Mouse (Mus musculus): ENCODE measurements around the gene Hlcs. TPM values are rescaled to one million over a fixed set of nuclear protein-coding genes. Genes with fewer than 3 reads are reported as not detected.

The Hlcs gene
- polyA plus RNA-seq, 1 experiment from 2014 or later = 12.5 TPM

GRCm38 (mm10) chr16:94287826-94288225, 25.5 kb downstream of the Hlcs start:
- Histone ChIP-seq H3K9me3 (ENCODE audit: control insufficient read depth, low read length) (no peaks in the 10 kb centered on the region), H3K27me3 (ENCODE audit: control insufficient read depth, insufficient read depth, low read length) (no peaks in the 10 kb centered on the region), H3K9ac (ENCODE audit: low read depth, low read length) (no peak overlapping the region), H3K36me3 (ENCODE audit: control insufficient read depth, insufficient read depth, low read length) (no peaks in the 10 kb centered on the region), H3K4me3 (ENCODE audit: low read length) (no peak overlapping the region), H3K27ac (ENCODE audit: low read depth, low read length) (no peak overlapping the region), H3K4me2 (replicated peaks; ENCODE audit: low read depth, low read length) (no peak overlapping the region), H3K4me1 (ENCODE audit: control insufficient read depth, insufficient read depth, low read length) (no peaks in the 10 kb centered on the region)
- ATAC-seq (ENCODE audit: low FRiP score, low TSS enrichment) = no peak
- WGBS = 73% methylated on average over 9 of the region's 9 CpGs

GRCm38 (mm10) chr16:94283972-94284371, 29.4 kb downstream of the Hlcs start:
- no peaks in the 10 kb centered on the region for H3K27me3 ChIP-seq (ENCODE audit: control insufficient read depth, insufficient read depth, low read length)
- no peaks in the 10 kb centered on the region for H3K36me3 ChIP-seq (ENCODE audit: control insufficient read depth, insufficient read depth, low read length)
- no peak overlapping the region for H3K9ac ChIP-seq (ENCODE audit: low read depth, low read length)
- no peak overlapping the region for H3K4me3 ChIP-seq (ENCODE audit: low read length)
- no peak overlapping the region for H3K4me2 ChIP-seq (replicated peaks; ENCODE audit: low read depth, low read length)
- no peaks in the 10 kb centered on the region for H3K4me1 ChIP-seq (ENCODE audit: control insufficient read depth, insufficient read depth, low read length)
- no peak overlapping the region for H3K27ac ChIP-seq (ENCODE audit: low read depth, low read length)
- WGBS = 80% methylated on average over 3 of the region's 3 CpGs
- ATAC-seq (ENCODE audit: low FRiP score, low TSS enrichment) = no peak
- H3K9me3 ChIP-seq (ENCODE audit: control insufficient read depth, low read length) = peaks cover 4% of the 10 kb centered on the region

GRCm38 (mm10) chr16:94270826-94271225, 42.5 kb downstream of the Hlcs start:
- H3K27me3 ChIP-seq (ENCODE audit: control insufficient read depth, insufficient read depth, low read length) = no peaks in the 10 kb centered on the region
- no peak overlapping the region for H3K4me3 ChIP-seq (ENCODE audit: low read length)
- no peak overlapping the region for H3K4me2 ChIP-seq (replicated peaks; ENCODE audit: low read depth, low read length)
- ATAC-seq (ENCODE audit: low FRiP score, low TSS enrichment) = no peak
- WGBS = 82% methylated on average over 6 of the region's 6 CpGs
- H3K4me1 ChIP-seq (ENCODE audit: control insufficient read depth, insufficient read depth, low read length) = no peaks in the 10 kb centered on the region
- H3K36me3 ChIP-seq (ENCODE audit: control insufficient read depth, insufficient read depth, low read length) = peaks cover 6% of the 10 kb centered on the region; the same call in 1 of the 2 replicates
- no peak overlapping the region for H3K9ac ChIP-seq (ENCODE audit: low read depth, low read length)
- no peak overlapping the region for H3K27ac ChIP-seq (ENCODE audit: low read depth, low read length)
- no peaks in the 10 kb centered on the region for H3K9me3 ChIP-seq (ENCODE audit: control insufficient read depth, low read length)

DNA sequence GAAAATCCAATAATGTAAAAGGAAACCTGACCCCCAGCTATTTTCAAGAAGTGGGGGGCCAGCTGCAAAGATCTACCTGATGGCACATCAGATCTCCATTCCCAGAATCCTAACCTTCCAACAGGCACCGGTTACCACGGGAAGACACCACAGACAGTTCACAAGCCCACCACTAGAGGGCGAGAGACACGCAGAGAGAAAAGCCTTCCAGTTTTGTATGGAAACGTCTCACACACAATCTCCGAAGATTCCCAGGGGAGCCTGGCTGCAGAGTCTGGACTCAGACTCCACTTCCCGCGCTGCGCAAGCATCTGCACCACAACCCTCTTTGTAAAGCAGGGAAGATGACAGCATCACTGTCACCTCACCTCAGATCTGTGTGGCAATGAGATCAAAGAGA, 43.7 kb downstream of the Hlcs start:
- Histone ChIP-seq H3K4me1 (ENCODE audit: control insufficient read depth, insufficient read depth, low read length) (no peaks in the 10 kb centered on the region), H3K36me3 (ENCODE audit: control insufficient read depth, insufficient read depth, low read length) (peaks cover 6% of the 10 kb centered on the region; the same call in 1 of the 2 replicates), H3K9me3 (ENCODE audit: control insufficient read depth, low read length) (no peaks in the 10 kb centered on the region), H3K27ac (ENCODE audit: low read depth, low read length) (no peak overlapping the region), H3K4me3 (ENCODE audit: low read length) (no peak overlapping the region), H3K27me3 (ENCODE audit: control insufficient read depth, insufficient read depth, low read length) (no peaks in the 10 kb centered on the region), H3K9ac (ENCODE audit: low read depth, low read length) (no peak overlapping the region), H3K4me2 (replicated peaks; ENCODE audit: low read depth, low read length) (no peak overlapping the region)
- peak; percentile 65 for ATAC-seq (ENCODE audit: low FRiP score, low TSS enrichment)
- WGBS = 3% methylated on average over 9 of the region's 9 CpGs

DNA sequence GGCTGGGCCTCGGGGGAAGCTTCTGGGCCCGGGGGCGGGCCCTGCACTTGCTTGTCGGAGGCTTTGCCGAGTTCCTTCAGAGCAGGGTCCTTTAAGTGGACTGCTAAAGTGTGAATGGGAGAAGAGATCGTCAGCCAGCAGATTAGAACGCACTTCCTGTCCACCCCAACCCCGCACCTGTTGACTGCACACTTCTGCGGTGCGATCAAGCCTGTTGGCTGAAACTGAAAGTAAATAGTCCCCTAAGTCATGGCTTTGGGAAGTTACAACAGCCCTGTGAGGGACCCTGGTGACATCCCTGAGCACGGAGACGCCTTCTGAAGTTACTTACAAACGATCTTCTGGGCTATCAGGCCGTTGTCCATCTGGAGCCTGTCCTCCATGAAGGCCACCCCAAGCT, 45.2 kb downstream of the Hlcs start:
- no peak overlapping the region for H3K4me3 ChIP-seq (ENCODE audit: low read length)
- 67% methylated on average over 14 of the region's 14 CpGs for WGBS
- H3K36me3 ChIP-seq (ENCODE audit: control insufficient read depth, insufficient read depth, low read length) = peaks cover 6% of the 10 kb centered on the region; the same call in 1 of the 2 replicates
- H3K27ac ChIP-seq (ENCODE audit: low read depth, low read length) = no peak overlapping the region
- H3K27me3 ChIP-seq (ENCODE audit: control insufficient read depth, insufficient read depth, low read length) = no peaks in the 10 kb centered on the region
- no peaks in the 10 kb centered on the region for H3K9me3 ChIP-seq (ENCODE audit: control insufficient read depth, low read length)
- no peak overlapping the region for H3K9ac ChIP-seq (ENCODE audit: low read depth, low read length)
- H3K4me1 ChIP-seq (ENCODE audit: control insufficient read depth, insufficient read depth, low read length) = no peaks in the 10 kb centered on the region
- no peak overlapping the region for H3K4me2 ChIP-seq (replicated peaks; ENCODE audit: low read depth, low read length)
- ATAC-seq (ENCODE audit: low FRiP score, low TSS enrichment) = no peak

DNA sequence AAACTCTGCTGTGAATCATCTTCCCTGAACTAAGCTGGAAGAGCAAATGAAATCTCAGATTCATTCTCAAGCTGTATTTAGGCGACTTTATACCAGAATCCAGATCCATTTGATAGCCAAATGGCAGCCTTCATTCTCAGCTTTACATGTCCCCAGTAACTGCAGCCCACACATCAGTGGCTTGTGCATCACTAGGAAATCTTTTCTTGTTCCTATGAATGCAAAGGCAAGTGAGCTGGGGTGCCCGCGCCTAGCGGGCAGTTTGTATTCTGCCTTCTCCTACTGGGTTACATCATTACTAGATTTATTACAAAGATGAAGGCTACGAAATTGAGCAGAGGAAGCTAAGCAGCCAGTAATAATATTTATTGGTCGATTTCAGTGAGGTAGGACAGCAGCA, 48.8 kb downstream of the Hlcs start:
- no peaks in the 10 kb centered on the region for H3K27me3 ChIP-seq (ENCODE audit: control insufficient read depth, insufficient read depth, low read length)
- H3K9ac ChIP-seq (ENCODE audit: low read depth, low read length) = no peak overlapping the region
- WGBS = 71% methylated on average over 6 of the region's 6 CpGs
- no peak overlapping the region for H3K4me2 ChIP-seq (replicated peaks; ENCODE audit: low read depth, low read length)
- no peaks in the 10 kb centered on the region for H3K9me3 ChIP-seq (ENCODE audit: control insufficient read depth, low read length)
- ATAC-seq (ENCODE audit: low FRiP score, low TSS enrichment) = no peak
- H3K27ac ChIP-seq (ENCODE audit: low read depth, low read length) = no peak overlapping the region
- H3K4me1 ChIP-seq (ENCODE audit: control insufficient read depth, insufficient read depth, low read length) = no peaks in the 10 kb centered on the region
- H3K36me3 ChIP-seq (ENCODE audit: control insufficient read depth, insufficient read depth, low read length) = peaks cover 6% of the 10 kb centered on the region; the same call in 1 of the 2 replicates
- no peak overlapping the region for H3K4me3 ChIP-seq (ENCODE audit: low read length)

DNA sequence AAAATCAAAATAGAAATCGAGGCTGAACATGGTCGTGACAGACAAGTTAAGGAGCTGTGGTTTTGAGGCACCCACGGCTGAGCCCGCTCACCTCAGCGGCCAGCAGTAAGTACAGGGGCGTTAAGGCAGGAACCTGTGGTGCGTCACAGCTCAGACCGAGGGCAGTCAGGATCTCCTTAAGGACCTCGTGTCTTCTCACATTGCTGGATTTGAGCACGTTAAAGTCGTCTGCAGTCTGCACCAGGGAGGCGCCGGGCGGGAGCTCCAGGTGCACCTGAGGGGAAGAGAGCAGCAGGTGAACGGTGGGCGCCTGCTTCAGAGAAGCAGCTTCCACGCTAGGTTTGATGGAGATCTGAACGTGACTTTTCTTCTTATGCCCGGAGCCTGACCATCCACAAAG, 50.9 kb downstream of the Hlcs start:
- Histone ChIP-seq H3K9ac (ENCODE audit: low read depth, low read length) (no peak overlapping the region), H3K27me3 (ENCODE audit: control insufficient read depth, insufficient read depth, low read length) (no peaks in the 10 kb centered on the region), H3K4me2 (replicated peaks; ENCODE audit: low read depth, low read length) (no peak overlapping the region), H3K9me3 (ENCODE audit: control insufficient read depth, low read length) (no peaks in the 10 kb centered on the region), H3K36me3 (ENCODE audit: control insufficient read depth, insufficient read depth, low read length) (peaks cover 3% of the 10 kb centered on the region; the same call in 1 of the 2 replicates), H3K4me1 (ENCODE audit: control insufficient read depth, insufficient read depth, low read length) (no peaks in the 10 kb centered on the region), H3K4me3 (ENCODE audit: low read length) (no peak overlapping the region), H3K27ac (ENCODE audit: low read depth, low read length) (no peak overlapping the region)
- WGBS = 88% methylated on average over 19 of the region's 19 CpGs
- no peak for ATAC-seq (ENCODE audit: low FRiP score, low TSS enrichment)

DNA sequence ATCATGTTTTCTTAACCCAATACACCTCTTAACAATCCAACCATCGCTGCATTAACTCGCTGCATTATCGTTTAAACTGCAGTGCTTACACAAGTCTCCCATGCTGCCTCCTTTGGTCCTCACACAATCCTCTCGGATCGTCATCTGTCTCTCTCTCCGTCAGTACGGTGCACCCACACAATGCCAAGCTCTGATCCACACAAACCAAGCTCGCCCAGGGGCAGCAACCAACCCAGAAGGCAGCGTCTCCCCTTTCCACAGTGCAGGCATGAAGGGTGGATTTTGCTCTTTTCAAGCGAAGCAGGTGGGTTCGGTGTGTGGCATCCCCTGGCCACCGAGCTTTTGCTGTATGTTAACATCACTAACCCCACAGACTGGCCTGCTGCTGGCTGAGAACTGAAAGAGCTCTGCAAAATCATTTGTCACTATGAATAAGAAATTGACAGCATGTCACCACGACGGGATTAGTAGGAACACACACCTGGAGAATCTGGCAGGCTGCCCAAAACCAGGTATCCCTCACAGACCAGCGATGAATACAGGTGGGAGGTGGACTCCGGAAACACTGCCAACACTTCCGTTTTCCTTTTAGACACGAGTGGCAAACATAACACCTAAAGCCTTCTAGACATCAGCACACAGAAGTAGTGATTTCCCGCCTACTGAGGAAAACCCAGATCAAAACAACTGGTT, 52.3 kb downstream of the Hlcs start:
- Histone ChIP-seq H3K27me3 (ENCODE audit: control insufficient read depth, insufficient read depth, low read length) (no peaks in the 10 kb centered on the region), H3K9ac (ENCODE audit: low read depth, low read length) (no peak overlapping the region), H3K4me1 (ENCODE audit: control insufficient read depth, insufficient read depth, low read length) (no peaks in the 10 kb centered on the region), H3K4me2 (replicated peaks; ENCODE audit: low read depth, low read length) (no peak overlapping the region), H3K36me3 (ENCODE audit: control insufficient read depth, insufficient read depth, low read length) (no peaks in the 10 kb centered on the region; the same call in 1 of the 2 replicates), H3K9me3 (ENCODE audit: control insufficient read depth, low read length) (no peaks in the 10 kb centered on the region), H3K27ac (ENCODE audit: low read depth, low read length) (no peak overlapping the region), H3K4me3 (ENCODE audit: low read length) (no peak overlapping the region)
- WGBS = 88% methylated on average over 19 of the region's 19 CpGs
- no peak for ATAC-seq (ENCODE audit: low FRiP score, low TSS enrichment)

- Histone ChIP-seq H3K36me3 (ENCODE audit: control insufficient read depth, insufficient read depth, low read length) (no peaks in the 10 kb centered on the region; the same call in 1 of the 2 replicates), H3K4me2 (replicated peaks; ENCODE audit: low read depth, low read length) (no peak overlapping the region), H3K9me3 (ENCODE audit: control insufficient read depth, low read length) (no peaks in the 10 kb centered on the region), H3K9ac (ENCODE audit: low read depth, low read length) (no peak overlapping the region), H3K4me1 (ENCODE audit: control insufficient read depth, insufficient read depth, low read length) (no peaks in the 10 kb centered on the region), H3K27ac (ENCODE audit: low read depth, low read length) (no peak overlapping the region), H3K27me3 (ENCODE audit: control insufficient read depth, insufficient read depth, low read length) (no peaks in the 10 kb centered on the region), H3K4me3 (ENCODE audit: low read length) (no peak overlapping the region)
- WGBS = 38% methylated on average over 14 of the region's 14 CpGs
- ATAC-seq (ENCODE audit: low FRiP score, low TSS enrichment) = peak; percentile 69
Observed at GRCm38 (mm10) chr16:94258366-94259310, 54.7 kb downstream of the Hlcs start.

All from kidney, embryonic 14.5 days (tissue).